9 mouse cellular contexts compared by ENCODE assay signal in the genomic region with DNA sequence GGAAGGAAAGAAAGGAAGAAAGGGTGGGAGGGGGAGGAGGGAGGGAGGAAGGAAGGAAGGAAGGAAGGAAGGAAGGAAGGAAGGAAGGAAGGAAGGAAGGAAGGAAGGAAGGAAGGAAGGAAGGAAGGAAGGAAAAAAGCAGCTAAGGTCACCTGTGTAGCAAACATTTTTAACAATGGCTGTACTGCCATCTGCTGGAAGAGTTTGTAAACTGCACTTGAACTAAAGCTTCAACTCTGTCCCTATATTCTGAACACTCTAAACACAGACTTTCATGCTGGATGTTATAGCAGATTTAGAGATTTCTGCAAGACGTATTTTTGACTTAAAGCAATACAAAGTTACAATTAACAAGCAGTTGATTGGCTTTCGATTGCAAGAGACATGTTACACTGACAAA.
DNase-seq lines count a peak whose midpoint lies in the region; ATAC-seq and TF ChIP-seq lines count a peak whose summit lies in the region.
"Had no signal": no experiment of that assay in that cellular context is flagged by ENCODE, and none has a peak within 500 bp of the region (broad histone marks: within the 10 kb centered on the region; RNA-seq: fewer than 3 reads in every experiment).

No protein-coding gene starts in this region.

- in situ Hi-C loops in Patski (cut with MboI; ENCODE audit: low pct_unique_long_range_greater_than_20kb), result loop anchor here (5.0 to 25.0 kb wide), 4 partner anchors 127 to 1017 kb away; no protein-coding TSS in a partner anchor

- no peaks in the 10 kb centered on the region for H3K36me3 ChIP-seq in heart, adult 2 months (ENCODE audit: control insufficient read depth, insufficient read depth, low read length)
- no peaks in the 10 kb centered on the region for H3K36me3 ChIP-seq in heart, embryonic 12.5 days
- H3K36me3 ChIP-seq in midbrain, embryonic 13.5 days, result no peaks in the 10 kb centered on the region
- H3K36me3 ChIP-seq: liver, embryonic 13.5 days had no signal

- POLR2A ChIA-PET in Patski (lab: Charles Lee), result no interaction called here

- no peak for TF ChIP-seq EP300 in heart, adult 2 months (IDR thresholded peaks at IDR 0.05; ENCODE audit: insufficient read depth, low read depth, low read length)

- CTCF ChIA-PET in Patski (lab: Charles Lee), result interaction anchor here (1.1 to 2.9 kb wide), 3 partner anchors 128 to 972 kb away, joined by 3 to 13 read pairs (median 11); no protein-coding TSS in a partner anchor

- no peak overlapping the region for H3K9ac ChIP-seq in heart, adult 2 months (ENCODE audit: low read depth, low read length)
- no peak overlapping the region for H3K9ac ChIP-seq in heart, embryonic 12.5 days
- H3K9ac ChIP-seq in midbrain, embryonic 13.5 days (replicated peaks), result no peak overlapping the region
- H3K9ac ChIP-seq: liver, embryonic 13.5 days had no signal

- no peaks in the 10 kb centered on the region for H3K27me3 ChIP-seq in heart, adult 2 months (ENCODE audit: control insufficient read depth, insufficient read depth, low read length)
- H3K27me3 ChIP-seq in heart, embryonic 12.5 days (replicated peaks), result no peaks in the 10 kb centered on the region
- no peaks in the 10 kb centered on the region for H3K27me3 ChIP-seq in Patski
- no peaks in the 10 kb centered on the region for H3K27me3 ChIP-seq in midbrain, embryonic 13.5 days
- H3K27me3 ChIP-seq: liver, embryonic 13.5 days had no signal

- no peak for ATAC-seq in heart, embryonic 12.5 days (ENCODE audit: insufficient number of reproducible peaks, low FRiP score)
- ATAC-seq in Patski, result no peak
- ATAC-seq in midbrain, embryonic 13.5 days, result 0 out of 2 replicates have a peak, but pooled peaks have one; percentile 62
- no peak; the same call in 1 of the 2 replicates for ATAC-seq in erythroblast, adult 5-6 weeks (replicated peaks; ENCODE audit: low FRiP score, poor library complexity, severe bottlenecking)

- H3K4me2 ChIP-seq in heart, embryonic 12.5 days, result no peak overlapping the region
- H3K4me2 ChIP-seq in midbrain, embryonic 13.5 days (replicated peaks), result no peak overlapping the region
- H3K4me2 ChIP-seq: liver, embryonic 13.5 days had no signal

- intact Hi-C loops in heart, adult 2 months (cut with DNase I), result loop anchor here (2.0 to 5.0 kb wide), 3 partner anchors 972 to 1122 kb away; no protein-coding TSS in a partner anchor

- no peaks in the 10 kb centered on the region for H3K79me2 ChIP-seq in heart, adult 2 months (replicated peaks; ENCODE audit: control insufficient read depth, insufficient read depth, low read length)

- no peaks in the 10 kb centered on the region for H3K9me3 ChIP-seq in heart, embryonic 12.5 days (replicated peaks)
- no peaks in the 10 kb centered on the region for H3K9me3 ChIP-seq in midbrain, embryonic 13.5 days
- H3K9me3 ChIP-seq: liver, embryonic 13.5 days had no signal

- no peaks in the 10 kb centered on the region for H3K4me1 ChIP-seq in heart, adult 2 months (ENCODE audit: control insufficient read depth, insufficient read depth, low read length)
- H3K4me1 ChIP-seq in heart, embryonic 12.5 days (replicated peaks), result no peaks in the 10 kb centered on the region
- H3K4me1 ChIP-seq in midbrain, embryonic 13.5 days (replicated peaks), result no peaks in the 10 kb centered on the region
- H3K4me1 ChIP-seq: liver, embryonic 13.5 days had no signal

- TF ChIP-seq CTCF in heart, adult 2 months (IDR thresholded peaks at IDR 0.05), result peak; percentile 69
- TF ChIP-seq CTCF in Patski (IDR thresholded peaks at IDR 0.05), result peak; percentile 63

- no peak overlapping the region for H3K27ac ChIP-seq in heart, adult 2 months
- H3K27ac ChIP-seq in heart, embryonic 12.5 days (ENCODE audit: poor library complexity, severe bottlenecking), result no peak overlapping the region
- H3K27ac ChIP-seq in midbrain, embryonic 13.5 days, result no peak overlapping the region
- H3K27ac ChIP-seq: liver, embryonic 13.5 days had no signal

- no peak for TF ChIP-seq POLR2A in heart, adult 2 months (IDR thresholded peaks at IDR 0.05; ENCODE audit: insufficient read depth, low read depth, low read length)

- 25% methylated on average over 2 of the region's 2 CpGs for whole genome bisulfite sequencing in heart, adult 2 months
- WGBS in heart, embryonic 12.5 days, result 9% methylated on average over 2 of the region's 2 CpGs
- 7% methylated on average over 2 of the region's 2 CpGs for WGBS in midbrain, embryonic 13.5 days

- no peak overlapping the region for H3K4me3 ChIP-seq in heart, adult 2 months
- no peak overlapping the region for H3K4me3 ChIP-seq in heart, embryonic 12.5 days
- H3K4me3 ChIP-seq in midbrain, embryonic 13.5 days (replicated peaks), result no peak overlapping the region
- H3K4me3 ChIP-seq: liver, embryonic 13.5 days had no signal

- DNase-seq in heart, adult 2 months, result no peak
- DNase-seq in 416B (ENCODE audit: low read depth) (peak; percentile 54), Patski (ENCODE audit: low read depth, low spot score) (no peak)
- peak; percentile 22 for DNase-seq in embryo, embryonic 11.5 days (ENCODE audit: low read depth, low spot score)
- DNase-seq in kidney, postnatal 14 days, result peak; percentile 56
- DNase-seq: liver, embryonic 13.5 days had no signal

Comparison
In these comparisons a context has a peak if more than half of its experiments do, and no peak if none do; other contexts are left out.
1. DNase-seq: peak in 416B (single experiment), embryo, embryonic 11.5 days (single experiment) and kidney, postnatal 14 days (single experiment); none in heart, adult 2 months (0 of 2) and Patski (single experiment).